Mouse (Mus musculus): Measurements from ENCODE around the gene Slc6a9.

The Slc6a9 gene

GRCm38 (mm10) chr4:117834457-117834844 is at the start of gene Slc6a9:
Gene Slc6a9, plus strand, starts transcription at chr4:117834506.
- no peak for DNase-seq (ENCODE audit: low read depth, low spot score)

- DNase-seq (ENCODE audit: low read depth, low spot score): no peak
Measured at GRCm38 (mm10) chr4:117786963-117787362, 47.3 kb upstream of the Slc6a9 start.

GRCm38 (mm10) chr4:117788308-117788707 is 46.0 kb upstream of the Slc6a9 start:
- DNase-seq (ENCODE audit: low read depth, low spot score): no peak

- DNase-seq (ENCODE audit: low read depth, low spot score): no peak
Measured at GRCm38 (mm10) chr4:117799904-117800303, 34.4 kb upstream of the Slc6a9 start.

- DNase-seq (ENCODE audit: low read depth, low spot score): no peak
Measured at GRCm38 (mm10) chr4:117806992-117807391, 27.3 kb upstream of the Slc6a9 start.

GRCm38 (mm10) chr4:117810933-117811332 is 23.4 kb upstream of the Slc6a9 start:
- no peak for DNase-seq (ENCODE audit: low read depth, low spot score)

- DNase-seq (ENCODE audit: low read depth, low spot score): peak; percentile 88
Measured at GRCm38 (mm10) chr4:117813591-117814192, 20.6 kb upstream of the Slc6a9 start.

GRCm38 (mm10) chr4:117814333-117814732 is 20.0 kb upstream of the Slc6a9 start:
- no peak for DNase-seq (ENCODE audit: low read depth, low spot score)

- no peak for DNase-seq (ENCODE audit: low read depth, low spot score)
Measured at GRCm38 (mm10) chr4:117816776-117817175, 17.5 kb upstream of the Slc6a9 start.

- DNase-seq (ENCODE audit: low read depth, low spot score): no peak
Measured at GRCm38 (mm10) chr4:117818032-117818431, 16.3 kb upstream of the Slc6a9 start.

- no peak for DNase-seq (ENCODE audit: low read depth, low spot score)
Measured at GRCm38 (mm10) chr4:117828572-117829145, 5.6 kb upstream of the Slc6a9 start.

GRCm38 (mm10) chr4:117829260-117830123 is 4.8 kb upstream of the Slc6a9 start:
- peak; percentile 66 for DNase-seq (ENCODE audit: low read depth, low spot score)

GRCm38 (mm10) chr4:117830124-117830551 is 4.2 kb upstream of the Slc6a9 start:
- peak; percentile 56 for DNase-seq (ENCODE audit: low read depth, low spot score)

- DNase-seq (ENCODE audit: low read depth, low spot score): no peak
Measured at GRCm38 (mm10) chr4:117830801-117831200, 3.5 kb upstream of the Slc6a9 start.

- DNase-seq (ENCODE audit: low read depth, low spot score): no peak
Measured at GRCm38 (mm10) chr4:117831499-117831898, 2.8 kb upstream of the Slc6a9 start.

GRCm38 (mm10) chr4:117831920-117832691 is 2.2 kb upstream of the Slc6a9 start:
- DNase-seq (ENCODE audit: low read depth, low spot score): no peak

- no peak for DNase-seq (ENCODE audit: low read depth, low spot score)
Measured at GRCm38 (mm10) chr4:117834845-117835530, 682 bp downstream of the Slc6a9 start.

- DNase-seq (ENCODE audit: low read depth, low spot score): no peak
Measured at GRCm38 (mm10) chr4:117835531-117836111, 1.3 kb downstream of the Slc6a9 start.

GRCm38 (mm10) chr4:117836204-117836767 is 2.0 kb downstream of the Slc6a9 start:
- peak; percentile 76 for DNase-seq (ENCODE audit: low read depth, low spot score)

- no peak for DNase-seq (ENCODE audit: low read depth, low spot score)
Measured at GRCm38 (mm10) chr4:117837271-117837670, 3.0 kb downstream of the Slc6a9 start.

Measured in retina, adult 2 months (tissue).